Comparison of ENCODE assay signal across 8 mouse cellular contexts in genomic region chrX:48033024-48033423, GRCm38 (mm10). TPM values are rescaled to one million over a fixed set of nuclear protein-coding genes. Genes with fewer than 3 reads are reported as not detected.
DNase-seq lines count a peak whose midpoint lies in the region; ATAC-seq and TF ChIP-seq lines count a peak whose summit lies in the region.

No protein-coding gene starts in this region.

- no peaks in the 10 kb centered on the region for H3K4me1 ChIP-seq in intestine, embryonic 14.5 days (replicated peaks; ENCODE audit: control insufficient read depth, insufficient read depth, low read length)
- no peaks in the 10 kb centered on the region for H3K4me1 ChIP-seq in intestine, postnatal 0 days (replicated peaks; ENCODE audit: control insufficient read depth, insufficient read depth, low read length)
- H3K4me1 ChIP-seq in cortical plate, adult 2 months (ENCODE audit: control insufficient read depth, insufficient read depth, low read length), result no peaks in the 10 kb centered on the region; the same call in 1 of the 2 replicates

- H3K4me2 ChIP-seq in intestine, embryonic 14.5 days (ENCODE audit: low read length), result peak overlapping the region; percentile 63; the same call in 1 of the 2 replicates
- no peak overlapping the region for H3K4me2 ChIP-seq in intestine, postnatal 0 days (replicated peaks; ENCODE audit: low read depth)

- no peak overlapping the region for H3K27ac ChIP-seq in intestine, embryonic 14.5 days (ENCODE audit: low read depth)
- no peak overlapping the region for H3K27ac ChIP-seq in intestine, postnatal 0 days (ENCODE audit: low read depth, low read length)
- H3K27ac ChIP-seq in cortical plate, adult 2 months (ENCODE audit: insufficient read depth, low read length), result no peak overlapping the region

- no peaks in the 10 kb centered on the region for H3K9me3 ChIP-seq in intestine, embryonic 14.5 days (ENCODE audit: control insufficient read depth, low read length)
- no peaks in the 10 kb centered on the region for H3K9me3 ChIP-seq in intestine, postnatal 0 days (ENCODE audit: control insufficient read depth)

- no peak for TF ChIP-seq CTCF in intestine, postnatal 0 days (IDR thresholded peaks at IDR 0.05; ENCODE audit: low read depth)
- TF ChIP-seq CTCF in cortical plate, adult 2 months (IDR thresholded peaks at IDR 0.05; ENCODE audit: extremely low read depth, insufficient read depth, low read length), result no peak

- no peak for TF ChIP-seq POLR2A in cortical plate, adult 2 months (IDR thresholded peaks at IDR 0.05; ENCODE audit: extremely low read depth, insufficient read depth, low read length)

- 85% methylated on average over 3 of the region's 3 CpGs for WGBS in intestine, embryonic 14.5 days
- 74% methylated on average over 3 of the region's 3 CpGs for WGBS in intestine, postnatal 0 days

- no peak overlapping the region for H3K9ac ChIP-seq in intestine, embryonic 14.5 days (ENCODE audit: low read length)
- no peak overlapping the region for H3K9ac ChIP-seq in intestine, postnatal 0 days (ENCODE audit: low read depth, low read length)

- no peak for ATAC-seq in intestine, embryonic 14.5 days (replicated peaks; ENCODE audit: low FRiP score, low TSS enrichment, low read depth)
- ATAC-seq in intestine, postnatal 0 days, result no peak

- H3K27me3 ChIP-seq in intestine, embryonic 14.5 days (replicated peaks; ENCODE audit: control insufficient read depth, insufficient read depth, low read length), result peaks cover 24% of the 10 kb centered on the region; the same call in 1 of the 2 replicates
- peaks cover 14% of the 10 kb centered on the region; the same call in 1 of the 2 replicates for H3K27me3 ChIP-seq in intestine, postnatal 0 days (replicated peaks; ENCODE audit: control insufficient read depth, insufficient read depth, low read length)

- no peak overlapping the region for H3K4me3 ChIP-seq in intestine, embryonic 14.5 days (ENCODE audit: low read depth, low read length)
- no peak overlapping the region for H3K4me3 ChIP-seq in intestine, postnatal 0 days (ENCODE audit: low read depth, low read length)
- H3K4me3 ChIP-seq in cortical plate, adult 2 months (ENCODE audit: insufficient read depth, low read length), result peak overlapping the region; percentile 50

- no peaks in the 10 kb centered on the region for H3K36me3 ChIP-seq in intestine, embryonic 14.5 days (ENCODE audit: control insufficient read depth, insufficient read depth, low read length)
- no peaks in the 10 kb centered on the region for H3K36me3 ChIP-seq in intestine, postnatal 0 days (ENCODE audit: control insufficient read depth, insufficient read depth)

- DNase-seq in intestine, embryonic 14.5 days (ENCODE audit: low spot score), result no peak
- peak; percentile 36 for DNase-seq in adrenal gland, postnatal 14 days
- DNase-seq in kidney, adult 11 months, result peak; percentile 17
- DNase-seq in right cerebral cortex, postnatal 14 days, result peak; percentile 28
- DNase-seq in left cerebral cortex, adult 9 months (ENCODE audit: low spot score in 2 of 2), result no peak
- DNase-seq in retina, postnatal 1 day, result no peak

RNA-seq across cellular contexts. Expression of gene Apln, which starts 1.6 kb away (rescaled TPM):
- 4.9 and 5.5 TPM in 2 replicates for polyA plus RNA-seq in intestine, embryonic 14.5 days (2014; fragmentation: Nextera tagmentation; extraction: Ambion mirVana)
- 3.5 and 4.0 TPM in 2 replicates for polyA plus RNA-seq in intestine, postnatal 0 days (2015; fragmentation: Nextera tagmentation; extraction: Ambion mirVana)
- 4.8 and 6.6 TPM in 2 replicates for total RNA-seq in adrenal gland, postnatal 14 days (2021)
- 27.7 and 30.1 TPM in 2 replicates for polyA plus RNA-seq in cortical plate, adult 2 months (2012; rRNA removed)

Comparison
In these comparisons a context has a peak if more than half of its experiments do, and no peak if none do; other contexts are left out.
1. DNase-seq: peak in adrenal gland, postnatal 14 days (single experiment), kidney, adult 11 months (single experiment) and right cerebral cortex, postnatal 14 days (single experiment); none in intestine, embryonic 14.5 days (single experiment), left cerebral cortex, adult 9 months (0 of 2) and retina, postnatal 1 day (single experiment).